Mouse (Mus musculus): ENCODE results near the gene Dlg4. TPM values are rescaled to one million over a fixed set of nuclear protein-coding genes. Genes with fewer than 3 reads are reported as not detected.
A peak's percentile ranks its signal among the peaks of the same experiment; 100 is the strongest.

The Dlg4 gene
- polyA plus RNA-seq, 1 experiment, result 442 TPM

DNA sequence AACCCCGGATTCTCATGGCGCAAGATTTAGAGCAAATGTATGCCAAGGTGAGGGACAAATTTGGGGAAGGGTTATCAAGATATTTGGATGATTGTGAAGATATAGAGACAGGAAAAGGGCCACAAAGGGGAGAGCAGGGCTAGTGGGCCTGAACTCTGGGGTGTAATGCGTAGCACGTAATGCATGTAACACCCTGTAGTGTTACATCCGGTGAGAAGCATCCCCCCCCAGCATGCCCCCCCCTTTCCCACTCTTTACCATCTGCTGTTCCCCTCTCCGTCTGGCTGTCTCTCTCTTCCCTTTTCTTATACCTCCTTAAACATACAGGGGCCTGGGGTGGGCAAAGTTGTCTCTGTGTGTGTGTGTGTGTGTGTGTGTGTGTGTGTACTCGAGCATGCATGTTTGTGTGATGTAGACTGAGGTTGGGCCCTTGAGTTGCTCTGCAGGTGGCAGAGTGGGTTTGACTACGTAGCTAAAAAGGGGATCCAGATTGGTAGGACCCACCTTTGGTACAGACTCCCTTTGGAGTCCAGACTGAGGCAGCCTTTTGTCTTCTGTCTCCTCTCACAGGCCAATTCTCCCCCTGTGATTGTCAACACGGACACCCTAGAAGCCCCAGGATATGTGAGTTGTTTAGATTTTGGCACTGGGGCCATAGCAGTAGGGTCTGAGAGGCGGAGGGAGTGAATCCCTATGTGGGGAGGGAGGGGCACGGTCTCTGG, 13.2 kb downstream of the Dlg4 start:
- TF ChIP-seq POLR2A (IDR thresholded peaks at IDR 0.05; ENCODE audit: insufficient read depth, low read depth, low read length) (no peak), CTCF (IDR thresholded peaks at IDR 0.05; ENCODE audit: insufficient read depth, low read depth, low read length) (no peak)
- Histone ChIP-seq H3K4me3 (ENCODE audit: insufficient read depth, low read depth, low read length) (peak overlapping the region; percentile 44), H3K4me1 (ENCODE audit: control insufficient read depth, insufficient read depth, low read length) (peaks cover 49% of the 10 kb centered on the region), H3K27ac (ENCODE audit: insufficient read depth, low read depth, low read length) (peak overlapping the region; percentile 53; the same call in 1 of the 2 replicates)
- WGBS, result 23% methylated on average over 11 of the region's 11 CpGs

- H3K4me3 ChIP-seq (ENCODE audit: insufficient read depth, low read depth, low read length), result no peak overlapping the region
- H3K27ac ChIP-seq (ENCODE audit: insufficient read depth, low read depth, low read length), result no peak overlapping the region
- WGBS, result 90% methylated on average over 28 of the region's 28 CpGs
Observed at GRCm38 (mm10) chr11:70030651-70031320, 14.0 kb downstream of the Dlg4 start.

GRCm38 (mm10) chr11:70031321-70031670, 14.6 kb downstream of the Dlg4 start:
- Histone ChIP-seq H3K27ac (ENCODE audit: insufficient read depth, low read depth, low read length) (no peak overlapping the region), H3K4me3 (ENCODE audit: insufficient read depth, low read depth, low read length) (no peak overlapping the region), H3K4me1 (ENCODE audit: control insufficient read depth, insufficient read depth, low read length) (peaks cover 41% of the 10 kb centered on the region)
- TF ChIP-seq CTCF (IDR thresholded peaks at IDR 0.05; ENCODE audit: insufficient read depth, low read depth, low read length) (no peak), POLR2A (IDR thresholded peaks at IDR 0.05; ENCODE audit: insufficient read depth, low read depth, low read length) (no peak)
- 95% methylated on average over 11 of the region's 11 CpGs for WGBS

More at GRCm38 (mm10) chr11:70030651-70031320, 14.0 kb downstream of the Dlg4 start:
- peaks cover 46% of the 10 kb centered on the region for H3K4me1 ChIP-seq (ENCODE audit: control insufficient read depth, insufficient read depth, low read length)
- TF ChIP-seq POLR2A (IDR thresholded peaks at IDR 0.05; ENCODE audit: insufficient read depth, low read depth, low read length) (no peak), CTCF (IDR thresholded peaks at IDR 0.05; ENCODE audit: insufficient read depth, low read depth, low read length) (no peak)

DNA sequence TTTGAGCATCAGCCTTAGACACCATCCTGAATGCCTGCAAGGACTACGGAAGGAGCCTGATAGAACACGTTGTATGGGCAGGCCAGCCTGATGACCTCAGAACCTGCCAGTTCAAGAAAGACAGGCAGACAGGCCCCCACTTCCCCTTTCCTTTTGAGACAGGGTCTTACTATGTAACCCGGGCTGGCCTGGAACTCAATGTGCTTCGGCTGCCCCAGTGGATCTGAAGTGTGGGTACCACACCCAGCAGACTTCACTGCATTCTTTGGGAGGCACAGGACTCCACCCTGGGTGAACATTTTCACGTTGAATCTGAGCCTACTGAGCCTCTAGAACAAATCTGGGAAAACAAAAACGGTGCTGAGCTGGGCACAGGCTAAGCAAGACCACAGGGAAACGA, 21.4 kb downstream of the Dlg4 start:
- no peaks in the 10 kb centered on the region for H3K4me1 ChIP-seq (ENCODE audit: control insufficient read depth, insufficient read depth, low read length)
- no peak overlapping the region for H3K4me3 ChIP-seq (ENCODE audit: insufficient read depth, low read depth, low read length)
- no peak overlapping the region for H3K27ac ChIP-seq (ENCODE audit: insufficient read depth, low read depth, low read length)
- TF ChIP-seq POLR2A (IDR thresholded peaks at IDR 0.05; ENCODE audit: insufficient read depth, low read depth, low read length) (no peak), CTCF (IDR thresholded peaks at IDR 0.05; ENCODE audit: insufficient read depth, low read depth, low read length) (no peak)
- WGBS, result 57% methylated on average over 7 of the region's 7 CpGs

DNA sequence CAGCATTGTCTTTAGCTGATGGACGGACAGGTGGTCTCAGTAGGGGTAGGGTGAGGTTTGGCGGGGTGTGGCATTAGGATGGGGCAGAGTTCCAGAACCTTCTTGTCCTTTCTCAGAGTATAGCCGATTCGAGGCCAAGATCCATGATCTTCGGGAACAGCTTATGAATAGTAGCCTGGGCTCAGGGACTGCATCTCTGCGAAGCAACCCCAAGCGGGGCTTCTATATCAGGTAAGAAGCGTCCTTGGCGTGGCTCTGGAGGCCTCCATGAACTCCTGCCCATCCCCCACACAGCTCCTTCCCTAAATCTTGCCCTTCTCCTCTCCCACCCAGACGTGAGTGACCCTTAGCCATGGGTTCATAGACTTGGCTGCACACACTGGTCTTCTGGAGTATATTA, 22.9 kb downstream of the Dlg4 start:
- 92% methylated on average over 10 of the region's 10 CpGs for WGBS
- Histone ChIP-seq H3K4me3 (ENCODE audit: insufficient read depth, low read depth, low read length) (no peak overlapping the region), H3K4me1 (ENCODE audit: control insufficient read depth, insufficient read depth, low read length) (no peaks in the 10 kb centered on the region), H3K27ac (ENCODE audit: insufficient read depth, low read depth, low read length) (no peak overlapping the region)
- TF ChIP-seq CTCF (IDR thresholded peaks at IDR 0.05; ENCODE audit: insufficient read depth, low read depth, low read length), result no peak
- no peak for TF ChIP-seq POLR2A (IDR thresholded peaks at IDR 0.05; ENCODE audit: insufficient read depth, low read depth, low read length)

GRCm38 (mm10) chr11:70040184-70040583, 23.4 kb downstream of the Dlg4 start:
- TF ChIP-seq CTCF (IDR thresholded peaks at IDR 0.05; ENCODE audit: insufficient read depth, low read depth, low read length) (no peak), POLR2A (IDR thresholded peaks at IDR 0.05; ENCODE audit: insufficient read depth, low read depth, low read length) (no peak)
- H3K27ac ChIP-seq (ENCODE audit: insufficient read depth, low read depth, low read length), result no peak overlapping the region
- no peak overlapping the region for H3K4me3 ChIP-seq (ENCODE audit: insufficient read depth, low read depth, low read length)
- no peaks in the 10 kb centered on the region for H3K4me1 ChIP-seq (ENCODE audit: control insufficient read depth, insufficient read depth, low read length)
- 86% methylated on average over 7 of the region's 7 CpGs for WGBS

- 81% methylated on average over 23 of the region's 23 CpGs for WGBS
- TF ChIP-seq POLR2A (IDR thresholded peaks at IDR 0.05; ENCODE audit: insufficient read depth, low read depth, low read length), result no peak
- TF ChIP-seq CTCF (IDR thresholded peaks at IDR 0.05; ENCODE audit: insufficient read depth, low read depth, low read length), result no peak
- Histone ChIP-seq H3K27ac (ENCODE audit: insufficient read depth, low read depth, low read length) (no peak overlapping the region), H3K4me1 (ENCODE audit: control insufficient read depth, insufficient read depth, low read length) (no peaks in the 10 kb centered on the region), H3K4me3 (ENCODE audit: insufficient read depth, low read depth, low read length) (no peak overlapping the region)
Observed at GRCm38 (mm10) chr11:70042309-70043085, 25.8 kb downstream of the Dlg4 start.

DNA sequence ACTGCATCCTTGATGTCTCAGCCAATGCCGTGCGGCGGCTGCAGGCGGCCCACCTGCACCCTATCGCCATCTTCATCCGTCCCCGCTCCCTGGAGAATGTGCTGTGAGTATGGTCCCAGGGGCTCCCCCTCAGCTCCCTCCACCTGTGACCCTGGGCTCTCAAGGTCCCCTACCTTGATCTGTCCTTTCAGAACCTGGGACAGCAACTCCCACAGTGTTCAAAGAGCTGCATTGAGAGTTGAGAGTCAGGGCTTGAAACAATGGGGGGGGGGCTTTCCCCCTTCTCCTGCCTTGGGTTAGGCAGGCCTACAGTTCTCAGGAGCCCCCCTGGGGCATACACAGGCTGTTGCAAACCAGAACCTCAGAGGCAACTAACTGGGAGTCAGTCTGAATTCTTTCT, 26.9 kb downstream of the Dlg4 start:
- Histone ChIP-seq H3K27ac (ENCODE audit: insufficient read depth, low read depth, low read length) (no peak overlapping the region), H3K4me1 (ENCODE audit: control insufficient read depth, insufficient read depth, low read length) (no peaks in the 10 kb centered on the region), H3K4me3 (ENCODE audit: insufficient read depth, low read depth, low read length) (no peak overlapping the region)
- 91% methylated on average over 7 of the region's 7 CpGs for WGBS
- TF ChIP-seq POLR2A (IDR thresholded peaks at IDR 0.05; ENCODE audit: insufficient read depth, low read depth, low read length) (no peak), CTCF (IDR thresholded peaks at IDR 0.05; ENCODE audit: insufficient read depth, low read depth, low read length) (no peak)

GRCm38 (mm10) chr11:70045435-70045834, 28.7 kb downstream of the Dlg4 start:
- 48% methylated on average over 9 of the region's 9 CpGs for WGBS
- H3K4me1 ChIP-seq (ENCODE audit: control insufficient read depth, insufficient read depth, low read length), result no peaks in the 10 kb centered on the region; the same call in 1 of the 2 replicates
- no peak overlapping the region for H3K27ac ChIP-seq (ENCODE audit: insufficient read depth, low read depth, low read length)
- no peak for TF ChIP-seq CTCF (IDR thresholded peaks at IDR 0.05; ENCODE audit: insufficient read depth, low read depth, low read length)
- no peak for TF ChIP-seq POLR2A (IDR thresholded peaks at IDR 0.05; ENCODE audit: insufficient read depth, low read depth, low read length)
- no peak overlapping the region for H3K4me3 ChIP-seq (ENCODE audit: insufficient read depth, low read depth, low read length)
